Mouse (Mus musculus): ENCODE data around the gene Apool.
"Not testable (repeated sequence)": the region's sequence is repeated elsewhere in the genome, so short reads cannot be mapped to it uniquely, and the experiment has no call there.

The Apool gene

DNA sequence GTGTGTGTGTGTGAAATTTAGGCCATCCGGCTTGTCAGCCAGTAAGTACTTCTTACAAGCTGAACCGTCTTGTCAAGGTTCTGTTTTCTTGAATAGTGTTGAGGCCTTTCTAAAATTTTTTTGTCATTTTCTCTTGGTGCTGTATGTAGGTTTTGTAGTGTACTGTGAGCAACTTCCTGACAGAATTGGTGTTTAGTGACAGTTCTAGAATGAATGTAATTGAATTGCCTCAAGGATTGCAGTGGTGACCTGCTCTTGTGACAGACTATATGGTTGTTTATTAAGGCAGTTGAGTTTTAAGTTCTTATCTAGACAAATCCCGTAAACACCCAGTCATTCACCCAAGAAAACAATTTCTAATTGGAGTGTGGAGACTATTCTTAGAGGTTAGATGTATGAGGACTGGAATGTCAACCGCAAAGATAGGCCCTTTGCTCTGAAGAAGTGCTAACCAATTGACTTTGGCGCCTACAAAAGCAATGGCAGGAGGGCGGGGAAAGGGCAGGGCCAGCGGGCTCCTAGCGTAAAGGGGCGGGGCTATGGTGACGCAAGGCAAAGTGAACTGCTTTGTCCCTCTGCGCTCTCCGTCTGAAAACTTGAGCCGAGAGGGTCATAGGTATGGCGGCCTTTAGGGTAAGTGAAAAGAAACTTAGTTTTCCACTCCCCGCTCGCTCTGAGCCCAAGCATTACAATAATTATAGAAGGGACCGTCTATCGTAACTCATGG is at the start of gene Apool:
Gene Apool, plus strand, starts transcription at position 531 of the 727 bp plus-strand sequence.
- in situ Hi-C loops (cut with MboI; ENCODE audit: low pct_unique_long_range_greater_than_20kb in 1 of 2, low sequenced_read_pairs in 2 of 2, unreplicated experiment in 1 of 2), result no loop called here

DNA sequence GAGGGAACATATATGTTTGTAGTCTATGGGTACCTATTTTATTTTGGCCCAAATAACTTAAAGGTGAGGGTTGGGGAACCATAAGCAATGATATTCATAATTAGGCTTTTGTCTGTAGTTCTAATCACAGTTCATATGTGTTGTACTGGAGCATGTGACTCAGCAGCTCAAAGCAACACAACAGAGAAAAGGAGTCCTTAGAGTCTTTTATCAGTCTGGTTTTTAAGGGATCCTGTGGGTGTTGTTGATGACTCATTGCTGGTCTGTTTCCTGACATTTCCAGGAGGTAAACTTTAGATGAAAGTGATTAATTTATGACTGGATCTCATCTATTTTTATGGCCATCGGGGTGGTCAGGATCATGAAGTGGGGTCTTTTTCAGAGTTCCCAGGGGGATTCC is 37.6 kb upstream of the Apool start:
- in situ Hi-C loops (cut with MboI; ENCODE audit: low pct_unique_long_range_greater_than_20kb in 1 of 2, low sequenced_read_pairs in 2 of 2, unreplicated experiment in 1 of 2), result no loop called here

DNA sequence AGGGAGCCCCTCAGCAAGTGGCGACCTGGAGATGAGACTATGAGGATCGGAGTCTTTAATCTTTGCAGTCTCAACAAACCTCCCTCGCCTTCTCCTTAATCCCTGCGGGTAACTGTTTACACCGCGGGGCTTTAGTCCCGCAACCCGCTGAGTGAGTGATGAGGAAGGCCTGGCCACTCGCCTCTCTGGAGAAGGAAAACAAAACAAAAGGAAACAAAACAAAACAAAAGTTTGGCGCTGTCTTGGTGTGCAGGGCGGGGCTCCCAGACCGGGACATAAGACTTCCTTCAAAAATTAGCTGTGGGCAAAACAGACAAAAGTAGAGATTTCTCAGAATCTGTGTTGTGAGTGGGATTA is 375 bp downstream of the Apool start:
- in situ Hi-C loops (cut with MboI; ENCODE audit: low pct_unique_long_range_greater_than_20kb in 1 of 2, low sequenced_read_pairs in 2 of 2, unreplicated experiment in 1 of 2), result no loop called here

DNA sequence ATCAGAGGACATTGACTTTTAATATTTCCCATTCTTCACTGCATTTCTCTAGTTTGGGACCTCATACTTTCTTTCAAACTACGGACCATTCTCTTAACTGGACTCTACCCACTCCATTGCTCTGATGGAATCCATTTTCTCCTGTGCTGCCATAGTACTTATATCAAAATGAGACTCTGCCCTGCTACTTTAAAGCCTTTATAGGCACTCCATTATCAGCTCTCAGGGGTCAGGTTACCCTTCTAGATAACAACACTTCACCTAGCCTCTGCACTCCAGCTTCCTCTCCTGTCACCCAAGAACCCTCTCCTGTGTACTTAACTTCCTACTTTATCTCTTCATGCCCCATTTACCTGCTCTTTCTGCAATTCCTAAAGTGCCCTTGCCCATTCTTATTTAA is 960 bp downstream of the Apool start:
- in situ Hi-C loops (cut with MboI; ENCODE audit: low pct_unique_long_range_greater_than_20kb in 1 of 2, low sequenced_read_pairs in 2 of 2, unreplicated experiment in 1 of 2), result no loop called here

DNA sequence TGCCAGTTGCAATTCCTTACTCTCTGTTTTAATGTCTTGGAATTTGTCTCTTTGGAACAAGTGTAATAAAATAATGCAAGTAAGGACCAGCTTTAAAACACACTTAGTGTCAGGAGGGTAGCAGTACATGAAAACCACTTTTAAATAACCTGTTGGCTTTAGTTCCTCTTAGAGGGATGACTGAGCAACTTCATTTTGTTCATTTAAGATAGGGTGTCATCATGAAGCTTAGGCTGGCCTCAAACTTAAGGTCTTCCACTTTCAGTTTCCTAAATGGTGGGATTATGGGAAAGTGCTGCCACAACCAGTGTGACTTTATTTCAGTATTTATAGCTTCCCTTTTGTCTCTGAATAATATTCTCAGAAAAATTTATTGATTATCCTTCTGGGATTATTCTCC is 9.1 kb downstream of the Apool start:
- in situ Hi-C loops (cut with MboI; ENCODE audit: low pct_unique_long_range_greater_than_20kb in 1 of 2, low sequenced_read_pairs in 2 of 2, unreplicated experiment in 1 of 2), result no loop called here

DNA sequence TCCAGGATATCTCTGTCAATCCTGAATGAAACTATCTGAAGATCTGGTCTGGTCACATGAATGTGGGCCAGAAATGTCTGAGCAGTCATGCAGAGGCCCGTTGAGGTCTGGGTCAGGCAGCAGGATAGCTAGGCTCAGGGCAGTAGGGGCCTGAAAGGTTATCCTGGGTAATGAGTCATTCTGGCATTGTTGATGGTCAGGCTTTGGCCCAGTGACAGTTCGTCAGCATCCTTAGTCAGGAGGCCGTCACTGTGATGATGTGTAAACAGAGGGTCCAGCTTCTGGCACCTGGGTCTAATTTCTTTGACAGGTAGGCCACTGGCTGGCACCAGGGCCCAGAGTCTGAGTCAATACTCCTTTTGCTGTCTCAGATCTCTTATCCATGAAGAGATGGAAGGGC is 28.4 kb downstream of the Apool start:
- in situ Hi-C loops (cut with MboI; ENCODE audit: low pct_unique_long_range_greater_than_20kb in 1 of 2, low sequenced_read_pairs in 2 of 2, unreplicated experiment in 1 of 2), result loop anchor here in 1 of 2 experiments (25.0 kb wide), 1 partner anchor 427 kb away; no protein-coding TSS in a partner anchor

DNA sequence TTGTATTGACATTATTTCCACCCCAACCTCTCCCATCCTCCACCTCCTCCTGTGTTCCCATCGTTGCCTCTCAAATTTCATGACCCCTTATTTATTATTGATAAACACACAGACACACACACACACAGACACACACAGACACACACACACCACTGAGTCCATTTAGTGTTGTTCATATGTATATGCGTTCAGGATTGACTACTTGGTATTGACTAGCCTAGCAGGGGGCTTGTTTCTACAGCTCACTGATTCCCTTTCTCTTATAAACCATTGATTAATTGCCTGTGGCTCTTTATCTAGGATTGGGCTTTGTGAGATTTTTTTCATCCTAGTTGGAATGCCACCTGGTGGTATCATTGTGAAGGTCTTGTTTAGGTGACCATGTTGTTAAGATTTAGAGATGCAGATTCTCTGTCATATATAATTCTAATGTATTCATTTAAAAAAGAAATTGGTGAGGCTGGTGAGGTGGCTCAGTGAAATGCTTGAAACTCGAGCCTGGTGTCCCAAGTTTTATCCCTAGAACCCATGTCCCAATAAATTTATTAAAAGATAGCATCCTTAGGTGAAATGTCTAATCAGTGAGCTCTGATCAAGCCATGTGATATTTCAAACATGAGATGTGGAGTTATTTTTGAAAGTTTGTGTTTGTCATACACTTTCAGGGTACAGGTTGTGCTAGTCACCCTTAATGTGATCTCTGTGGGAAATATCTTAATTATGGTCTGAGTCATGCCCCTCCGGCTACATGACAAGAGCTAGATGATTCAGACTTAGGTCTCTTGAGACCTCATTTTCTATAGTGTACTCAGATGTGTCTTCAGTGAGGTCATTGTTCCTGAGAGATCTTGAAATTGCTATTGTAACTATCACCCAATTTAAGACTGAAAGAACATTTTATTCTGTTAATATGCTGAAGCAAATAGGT is 36.6 kb downstream of the Apool start:
- in situ Hi-C loops (cut with MboI; ENCODE audit: low pct_unique_long_range_greater_than_20kb in 1 of 2, low sequenced_read_pairs in 2 of 2, unreplicated experiment in 1 of 2), result loop anchor here in 1 of 2 experiments (25.0 kb wide), 1 partner anchor 435 kb away; no protein-coding TSS in a partner anchor

DNA sequence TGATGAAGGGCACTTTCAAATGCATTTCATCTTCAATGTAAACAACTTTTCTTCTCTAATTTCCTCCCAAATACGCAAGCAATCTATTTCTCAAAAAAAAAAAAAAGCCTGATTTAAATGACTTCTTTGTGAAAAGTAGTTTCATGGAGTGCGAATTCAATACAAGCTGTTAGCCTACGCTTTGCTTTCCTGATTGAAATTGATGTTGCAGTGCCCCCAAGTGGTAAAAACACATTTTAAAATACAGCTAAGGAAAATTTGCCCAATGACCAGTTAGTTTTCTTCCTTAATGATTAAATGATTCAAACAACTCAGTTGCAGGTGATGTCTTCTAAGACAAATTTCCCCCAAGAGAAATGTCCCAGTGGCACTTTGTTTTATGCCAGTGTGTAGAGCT is 37.3 kb downstream of the Apool start:
- in situ Hi-C loops (cut with MboI; ENCODE audit: low pct_unique_long_range_greater_than_20kb in 1 of 2, low sequenced_read_pairs in 2 of 2, unreplicated experiment in 1 of 2), result loop anchor here in 1 of 2 experiments (25.0 kb wide), 1 partner anchor 436 kb away; no protein-coding TSS in a partner anchor

DNA sequence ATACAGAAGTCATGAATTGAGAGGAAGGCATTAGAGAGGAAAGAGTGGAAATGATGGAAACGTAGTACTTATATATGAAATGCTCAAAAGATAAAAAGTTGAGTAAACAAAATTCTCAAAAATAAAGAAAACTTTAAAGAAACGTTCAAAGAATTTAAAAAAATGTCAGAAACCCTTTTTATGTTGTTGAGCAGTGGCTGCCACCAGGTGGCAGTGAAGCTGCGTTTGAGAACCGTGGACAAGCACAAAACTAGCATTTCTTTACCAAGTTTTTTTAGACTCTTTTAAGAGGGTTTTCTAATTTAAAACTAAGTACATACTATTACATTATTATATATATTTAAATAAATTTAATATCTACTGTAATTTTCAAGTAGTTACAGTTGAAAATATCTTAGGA is 57.3 kb downstream of the Apool start:
- in situ Hi-C loops (cut with MboI; ENCODE audit: low pct_unique_long_range_greater_than_20kb in 1 of 2, low sequenced_read_pairs in 2 of 2, unreplicated experiment in 1 of 2), result no loop called here

DNA sequence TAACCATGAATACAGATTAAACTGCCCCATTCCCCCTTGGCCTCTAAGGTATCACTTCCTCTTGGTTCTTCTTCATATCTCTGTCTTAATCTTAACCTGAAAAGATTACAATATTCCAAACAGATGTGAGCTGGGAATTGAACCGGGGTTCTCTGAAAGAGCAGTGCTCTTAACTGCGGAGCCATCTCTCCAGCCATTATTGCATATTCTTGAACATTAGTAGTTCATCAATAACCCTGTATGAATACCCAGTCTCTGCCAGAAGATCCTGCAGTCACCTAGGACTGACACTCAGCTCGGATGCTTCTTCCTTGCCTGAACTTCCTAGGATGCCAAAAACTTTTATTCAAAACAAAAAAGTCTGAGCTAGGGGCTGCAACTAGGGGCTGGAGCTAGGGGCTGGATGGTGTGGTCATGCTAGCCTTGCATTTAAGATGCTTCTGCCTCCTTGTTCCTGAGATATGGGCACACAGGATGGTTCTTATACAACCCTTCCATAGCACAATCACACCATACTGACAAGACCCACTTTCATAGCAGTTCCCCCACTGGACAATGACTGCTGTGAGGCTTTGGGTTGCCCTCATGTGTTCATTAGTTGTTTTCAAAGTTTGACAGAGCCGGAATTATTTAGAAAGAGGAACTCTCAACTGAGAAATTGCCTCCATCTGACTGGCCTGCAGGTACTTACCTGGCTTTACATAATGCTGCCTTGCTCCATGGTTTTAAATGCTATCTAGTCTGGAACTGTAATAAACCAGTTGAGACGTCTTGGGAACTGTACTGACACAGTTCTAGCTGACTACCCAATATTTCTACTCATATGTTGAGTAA is 59.7 kb downstream of the Apool start:
- in situ Hi-C loops (cut with MboI; ENCODE audit: low pct_unique_long_range_greater_than_20kb in 1 of 2, low sequenced_read_pairs in 2 of 2, unreplicated experiment in 1 of 2), result not testable (repeated sequence)

DNA sequence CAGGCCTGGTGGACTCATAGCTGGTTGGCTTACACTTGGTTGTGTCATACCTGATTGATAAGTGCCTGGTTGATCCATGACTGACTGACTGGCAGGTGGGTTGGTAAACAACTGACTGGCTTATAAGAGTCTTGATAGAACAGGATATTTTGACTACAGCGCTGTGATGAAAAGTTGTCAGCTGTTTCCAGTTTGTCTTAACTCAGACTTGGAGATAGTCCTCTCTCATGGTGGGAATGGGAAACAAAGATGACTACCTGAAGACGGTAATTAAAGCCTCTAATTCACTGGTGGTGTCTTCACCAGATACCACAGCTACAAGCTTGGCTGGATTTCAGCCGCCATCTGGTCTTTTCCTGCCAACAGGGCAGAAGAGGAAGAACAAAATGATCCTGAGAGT is 95.5 kb downstream of the Apool start, which contains the start of gene Satl1:
Gene Satl1, minus strand, starts transcription at position 101 of the 400 bp plus-strand sequence.
- in situ Hi-C loops (cut with MboI; ENCODE audit: low pct_unique_long_range_greater_than_20kb in 1 of 2, low sequenced_read_pairs in 2 of 2, unreplicated experiment in 1 of 2), result no loop called here

DNA sequence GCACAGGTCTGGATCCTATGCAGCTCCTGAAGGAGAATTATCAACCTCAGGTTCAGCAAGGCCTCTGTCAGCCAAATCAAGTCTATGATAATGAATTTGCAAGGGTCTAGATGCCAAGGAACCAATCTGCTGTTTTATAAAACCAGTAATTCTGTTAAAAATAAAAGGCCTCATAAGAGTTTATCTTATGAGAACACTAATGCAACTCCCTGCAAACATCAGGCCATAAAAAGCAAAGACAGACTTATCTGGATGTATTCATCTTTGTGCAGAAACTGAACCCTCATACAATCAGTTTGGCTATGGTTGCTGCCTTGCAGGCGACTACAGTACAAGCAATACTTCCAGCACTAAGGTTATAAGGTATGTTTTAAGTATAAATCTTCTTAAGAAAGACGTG is 101.2 kb downstream of the Apool start:
- in situ Hi-C loops (cut with MboI; ENCODE audit: low pct_unique_long_range_greater_than_20kb in 1 of 2, low sequenced_read_pairs in 2 of 2, unreplicated experiment in 1 of 2), result no loop called here
